Mouse (Mus musculus) lung, postnatal 0 days (tissue): ENCODE results near the gene Tars.

ENCODE experiments used
- CTCF ChIP-seq: IDR thresholded peaks from 2 replicates; pipeline ENCODE4 v1.5.1; 2016; ENCODE audit warnings: antibody characterized with exemption, mild to moderate bottlenecking
- EP300 ChIP-seq: IDR thresholded peaks from 2 replicates; pipeline ENCODE4 v1.6.1; 2016; ENCODE audit warnings: antibody characterized with exemption, mild to moderate bottlenecking, control low read depth

DNA sequence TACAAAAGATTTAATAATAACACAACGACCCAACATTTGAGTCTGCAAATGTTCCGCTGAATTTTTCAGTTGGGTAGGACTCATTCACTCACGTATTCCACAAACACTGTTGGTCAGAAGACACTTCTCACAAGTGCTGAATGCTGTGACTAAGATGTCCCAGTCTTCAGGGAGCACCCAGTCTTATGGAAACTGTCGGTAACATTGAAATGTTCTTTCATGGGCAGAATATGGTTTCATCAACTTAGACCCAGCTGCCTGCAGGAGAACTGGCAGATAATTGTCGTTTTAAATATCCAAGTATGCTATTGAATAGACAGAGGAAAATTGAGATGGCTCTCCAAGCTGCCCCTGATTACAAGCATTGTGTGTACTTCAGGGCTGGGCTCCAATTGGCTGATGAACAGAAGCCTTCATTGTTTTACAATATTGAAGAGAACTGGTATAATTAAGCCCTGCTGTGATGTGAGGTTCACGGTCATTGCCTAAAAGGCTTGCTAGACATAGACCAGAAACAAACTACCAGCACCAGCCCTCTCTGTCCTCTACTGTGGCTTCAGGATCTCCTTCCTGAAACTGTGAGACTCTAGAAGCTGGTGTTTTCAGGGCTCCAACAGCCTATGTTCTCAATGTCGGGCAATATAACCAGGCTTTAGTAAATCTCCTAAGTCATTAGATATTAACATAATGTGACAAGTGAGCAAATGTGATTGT, 59.8 kb downstream of the Tars start:
- TF ChIP-seq EP300 (no peak), CTCF (no peak)
